Mouse (Mus musculus): Measurements from ENCODE around the gene Arntl.

DNA sequence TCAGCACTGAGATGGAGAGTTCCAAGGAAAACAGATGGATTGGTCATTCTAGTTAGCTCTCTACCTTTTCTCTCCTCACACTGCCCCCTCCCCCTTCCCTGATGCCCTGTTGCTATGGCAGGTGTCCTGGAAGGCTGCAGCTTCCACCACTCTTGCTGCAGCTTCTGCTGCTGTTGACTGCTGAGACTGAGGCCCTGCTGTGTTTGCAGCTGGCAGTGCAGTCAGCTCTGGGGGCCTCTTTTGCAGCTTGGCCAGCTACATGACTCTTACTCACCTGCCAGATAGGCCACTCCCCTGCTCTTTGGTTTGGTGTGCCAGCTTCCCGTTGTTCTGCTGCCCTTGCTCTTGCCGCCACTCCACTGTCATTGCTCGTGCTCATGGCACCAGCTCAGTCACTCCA is 62.7 kb downstream of the Arntl start:
- TF ChIP-seq CTCF (IDR thresholded peaks at IDR 0.05; ENCODE audit: control insufficient read depth, insufficient read depth, insufficient read length) (no peak), FOSL1 (IDR thresholded peaks at IDR 0.05; ENCODE audit: insufficient read depth, low read length, poor library complexity, severe bottlenecking) (no peak)

All from C2C12 (cell line).